Mouse (Mus musculus): ENCODE measurements around the gene Agk. TPM values are rescaled to one million over a fixed set of nuclear protein-coding genes. Genes with fewer than 3 reads are reported as not detected.

Gene Agk
- total and polyA plus RNA-seq, 2 experiments from 2014 or later = 40.6 to 57.9 TPM

- peak overlapping the region; percentile 73 for H3K27ac ChIP-seq
- H3K9me3 ChIP-seq (ENCODE audit: low read length) = no peaks in the 10 kb centered on the region
- ATAC-seq (no peak), DNase-seq (ENCODE audit: low spot score) (no peak)
- no peak overlapping the region for H3K9ac ChIP-seq (replicated peaks; ENCODE audit: low read length)
- H3K27me3 ChIP-seq (ENCODE audit: insufficient read depth, low read length) = no peaks in the 10 kb centered on the region
- H3K36me3 ChIP-seq (ENCODE audit: insufficient read depth, low read length) = no peaks in the 10 kb centered on the region
- no peak for TF ChIP-seq CTCF (IDR thresholded peaks at IDR 0.05; ENCODE audit: low read depth)
- peaks cover 21% of the 10 kb centered on the region for H3K4me1 ChIP-seq (ENCODE audit: insufficient read depth, low read length)
- WGBS = 53% methylated on average over 3 of the region's 3 CpGs
- peak overlapping the region; percentile 8; the same call in 1 of the 2 replicates for H3K4me2 ChIP-seq (ENCODE audit: low read depth, low read length)
- H3K4me3 ChIP-seq (ENCODE audit: low read length) = no peak overlapping the region
Observed at GRCm38 (mm10) chr6:40430878-40431277, 105.9 kb downstream of the Agk start.

- 39% methylated on average over 4 of the region's 4 CpGs for WGBS
Observed at GRCm38 (mm10) chr6:40431356-40431755, 106.4 kb downstream of the Agk start.

GRCm38 (mm10) chr6:40431812-40432211, 106.8 kb downstream of the Agk start:
- ATAC-seq = no peak
- TF ChIP-seq CTCF (IDR thresholded peaks at IDR 0.05; ENCODE audit: low read depth) = no peak
- Histone ChIP-seq H3K4me2 (ENCODE audit: low read depth, low read length) (peak overlapping the region; percentile 30), H3K4me1 (ENCODE audit: insufficient read depth, low read length) (peaks cover 21% of the 10 kb centered on the region), H3K36me3 (ENCODE audit: insufficient read depth, low read length) (no peaks in the 10 kb centered on the region), H3K9ac (replicated peaks; ENCODE audit: low read length) (no peak overlapping the region), H3K27ac (peak overlapping the region; percentile 73), H3K4me3 (ENCODE audit: low read length) (no peak overlapping the region), H3K9me3 (ENCODE audit: low read length) (no peaks in the 10 kb centered on the region), H3K27me3 (ENCODE audit: insufficient read depth, low read length) (no peaks in the 10 kb centered on the region)
- DNase-seq (ENCODE audit: low spot score) = no peak

More at GRCm38 (mm10) chr6:40431356-40431755, 106.4 kb downstream of the Agk start:
- Histone ChIP-seq H3K9me3 (ENCODE audit: low read length) (no peaks in the 10 kb centered on the region), H3K4me1 (ENCODE audit: insufficient read depth, low read length) (peaks cover 21% of the 10 kb centered on the region), H3K27me3 (ENCODE audit: insufficient read depth, low read length) (no peaks in the 10 kb centered on the region), H3K27ac (peak overlapping the region; percentile 73; the same call in 1 of the 2 replicates), H3K36me3 (ENCODE audit: insufficient read depth, low read length) (no peaks in the 10 kb centered on the region), H3K4me2 (ENCODE audit: low read depth, low read length) (peak overlapping the region; percentile 8; the same call in 1 of the 2 replicates), H3K9ac (replicated peaks; ENCODE audit: low read length) (no peak overlapping the region), H3K4me3 (ENCODE audit: low read length) (no peak overlapping the region)
- peak; percentile 77 for DNase-seq (ENCODE audit: low spot score)
- ATAC-seq = no peak
- TF ChIP-seq CTCF (IDR thresholded peaks at IDR 0.05; ENCODE audit: low read depth) = no peak

- no peak for TF ChIP-seq CTCF (IDR thresholded peaks at IDR 0.05; ENCODE audit: low read depth)
- peak; percentile 86 for DNase-seq (ENCODE audit: low spot score)
- Histone ChIP-seq H3K9ac (replicated peaks; ENCODE audit: low read length) (no peak overlapping the region), H3K36me3 (ENCODE audit: insufficient read depth, low read length) (no peaks in the 10 kb centered on the region), H3K4me2 (ENCODE audit: low read depth, low read length) (peak overlapping the region; percentile 30), H3K9me3 (ENCODE audit: low read length) (no peaks in the 10 kb centered on the region), H3K27ac (peak overlapping the region; percentile 73), H3K4me1 (ENCODE audit: insufficient read depth, low read length) (peaks cover 21% of the 10 kb centered on the region), H3K27me3 (ENCODE audit: insufficient read depth, low read length) (no peaks in the 10 kb centered on the region), H3K4me3 (ENCODE audit: low read length) (no peak overlapping the region)
- WGBS = 68% methylated on average over 17 of the region's 17 CpGs
- peak; percentile 34 for ATAC-seq
Observed at GRCm38 (mm10) chr6:40432346-40433275, 107.6 kb downstream of the Agk start.

- H3K4me1 ChIP-seq (ENCODE audit: insufficient read depth, low read length) = peaks cover 16% of the 10 kb centered on the region
- H3K36me3 ChIP-seq (ENCODE audit: insufficient read depth, low read length) = no peaks in the 10 kb centered on the region
- H3K4me3 ChIP-seq (ENCODE audit: low read length) = peak overlapping the region; percentile 88
- peak overlapping the region; percentile 79 for H3K4me2 ChIP-seq (ENCODE audit: low read depth, low read length)
- WGBS = 4% methylated on average over 7 of the region's 7 CpGs
- H3K9me3 ChIP-seq (ENCODE audit: low read length) = no peaks in the 10 kb centered on the region
- peak overlapping the region; percentile 88 for H3K27ac ChIP-seq
- ATAC-seq (no peak), DNase-seq (ENCODE audit: low spot score) (no peak)
- H3K27me3 ChIP-seq (ENCODE audit: insufficient read depth, low read length) = no peaks in the 10 kb centered on the region
- no peak for TF ChIP-seq CTCF (IDR thresholded peaks at IDR 0.05; ENCODE audit: low read depth)
- peak overlapping the region; percentile 92 for H3K9ac ChIP-seq (replicated peaks; ENCODE audit: low read length)
Observed at GRCm38 (mm10) chr6:40434697-40435096, 109.7 kb downstream of the Agk start.

GRCm38 (mm10) chr6:40435151-40436046, 110.4 kb downstream of the Agk start:
- Histone ChIP-seq H3K27me3 (ENCODE audit: insufficient read depth, low read length) (no peaks in the 10 kb centered on the region), H3K4me1 (ENCODE audit: insufficient read depth, low read length) (peaks cover 10% of the 10 kb centered on the region), H3K9me3 (ENCODE audit: low read length) (no peaks in the 10 kb centered on the region), H3K36me3 (ENCODE audit: insufficient read depth, low read length) (no peaks in the 10 kb centered on the region), H3K4me3 (ENCODE audit: low read length) (peak overlapping the region; percentile 88), H3K4me2 (ENCODE audit: low read depth, low read length) (peak overlapping the region; percentile 79), H3K27ac (peak overlapping the region; percentile 88), H3K9ac (replicated peaks; ENCODE audit: low read length) (peak overlapping the region; percentile 92)
- peak; percentile 72 for DNase-seq (ENCODE audit: low spot score)
- under 1% methylated on average over 63 of the region's 72 CpGs for WGBS
- TF ChIP-seq CTCF (IDR thresholded peaks at IDR 0.05; ENCODE audit: low read depth) = peak; percentile 39
- ATAC-seq = peak; percentile 64

All from hindbrain, postnatal 0 days (tissue).